Mouse (Mus musculus): ENCODE measurements around the gene Cybrd1.

Cybrd1 gene

GRCm38 (mm10) chr2:71122268-71123029, 4.7 kb downstream of the Cybrd1 start:
- in situ Hi-C loops (cut with MboI; ENCODE audit: low sequenced_read_pairs) = no loop called here

- in situ Hi-C loops (cut with MboI; ENCODE audit: low sequenced_read_pairs) = no loop called here
Measured at GRCm38 (mm10) chr2:71123591-71123990, 5.9 kb downstream of the Cybrd1 start.

DNA sequence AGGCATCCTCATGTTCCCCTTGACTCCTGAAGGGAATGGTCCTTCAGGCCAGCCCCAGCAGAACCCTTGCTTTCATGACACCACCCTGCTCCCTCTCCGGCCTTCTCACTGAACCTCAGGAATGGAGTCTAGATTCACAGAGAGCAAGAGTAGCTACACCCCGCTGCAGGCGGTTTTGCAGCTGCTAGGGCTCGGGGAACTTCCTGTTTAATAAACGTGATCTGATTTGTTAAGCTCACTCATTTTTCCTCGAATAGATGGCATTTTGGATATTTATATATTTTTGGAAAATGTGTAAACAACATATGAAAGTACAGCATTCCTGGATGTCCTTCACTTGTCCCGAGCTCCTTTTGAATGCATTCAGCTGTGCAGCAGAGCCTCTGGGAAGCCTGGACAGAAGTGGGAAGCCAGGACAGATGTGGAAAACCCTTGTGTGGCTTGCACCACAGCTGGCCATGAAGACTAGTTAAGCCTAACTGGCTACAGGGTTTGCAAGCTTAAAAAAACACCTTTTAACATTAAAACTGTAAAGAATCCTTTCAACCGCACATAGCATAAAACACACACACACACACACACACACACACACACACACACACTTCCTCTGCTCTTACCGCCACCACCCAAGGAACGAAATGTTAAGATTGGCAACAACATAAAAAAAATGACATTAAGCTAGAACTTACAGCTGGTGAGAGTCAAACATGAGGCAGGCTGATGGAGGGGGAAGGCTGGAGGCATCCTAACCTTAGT, 10.2 kb downstream of the Cybrd1 start:
- in situ Hi-C loops (cut with MboI; ENCODE audit: low sequenced_read_pairs) = no loop called here

- in situ Hi-C loops (cut with MboI; ENCODE audit: low sequenced_read_pairs) = no loop called here
Measured at GRCm38 (mm10) chr2:71130366-71130765, 12.6 kb downstream of the Cybrd1 start.

- in situ Hi-C loops (cut with MboI; ENCODE audit: low sequenced_read_pairs) = no loop called here
Measured at GRCm38 (mm10) chr2:71131866-71132496, 14.3 kb downstream of the Cybrd1 start.

DNA sequence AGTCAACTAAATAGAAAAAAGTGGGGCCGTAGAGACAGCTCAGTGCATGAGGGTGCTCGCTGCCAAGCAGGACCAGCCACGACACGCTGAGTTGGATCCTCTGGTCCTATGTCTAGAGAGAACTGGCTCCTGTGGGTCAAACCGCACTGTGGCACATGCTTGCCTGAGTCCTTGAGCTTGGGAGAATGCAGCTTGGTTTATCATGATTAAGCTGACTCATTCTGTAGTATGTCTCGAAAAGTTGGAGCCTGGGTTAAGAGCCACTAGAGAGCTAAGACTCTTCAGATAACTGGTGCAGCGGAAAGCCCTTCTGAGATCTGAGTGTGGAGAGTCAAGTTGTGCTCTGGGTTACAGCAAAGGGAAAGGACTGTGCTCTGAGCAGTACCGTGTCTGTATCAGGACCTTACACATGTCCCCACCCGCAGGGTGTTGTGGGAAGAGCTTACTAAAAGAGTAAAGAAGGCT, 16.4 kb downstream of the Cybrd1 start:
- in situ Hi-C loops (cut with MboI; ENCODE audit: low sequenced_read_pairs) = no loop called here

DNA sequence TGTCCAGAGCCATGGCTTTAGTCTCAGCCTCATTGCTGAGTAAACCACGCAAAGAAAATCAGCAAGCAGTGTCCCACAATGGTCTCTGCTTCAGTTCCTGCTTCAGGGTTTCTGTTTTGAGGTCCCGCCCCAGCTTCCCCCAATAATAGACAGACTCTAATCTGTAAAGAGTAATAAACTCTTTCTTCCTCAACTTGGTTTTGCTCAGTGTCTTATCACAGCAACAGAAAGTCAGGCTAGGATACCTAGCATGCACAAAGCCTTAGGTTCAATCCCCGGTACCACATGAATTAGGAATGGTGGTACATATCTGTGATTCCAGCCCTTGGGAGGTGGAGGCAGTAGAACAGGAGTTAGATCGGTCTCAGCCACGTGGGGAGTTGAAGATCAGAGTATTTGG, 17.1 kb downstream of the Cybrd1 start:
- in situ Hi-C loops (cut with MboI; ENCODE audit: low sequenced_read_pairs) = no loop called here

DNA sequence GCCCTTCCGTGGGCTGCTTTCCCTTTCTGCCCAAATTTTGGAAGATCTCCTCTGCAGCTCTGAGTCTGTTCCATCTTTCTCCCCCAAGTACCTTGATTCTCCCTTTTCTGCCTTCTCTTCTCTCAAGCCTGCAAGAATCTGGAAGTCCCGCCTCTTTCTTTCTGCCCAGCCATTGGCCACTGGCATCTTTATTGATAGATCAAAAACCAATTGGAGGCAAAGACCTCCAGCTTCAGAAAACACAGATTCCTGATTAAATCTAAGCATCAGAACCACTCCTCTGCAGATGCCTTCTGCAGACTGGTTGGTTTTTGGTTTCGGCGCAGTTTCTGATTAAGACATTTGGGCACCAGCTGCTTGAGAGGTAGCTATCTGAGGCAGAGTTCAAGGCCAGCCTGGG, 22.9 kb downstream of the Cybrd1 start:
- in situ Hi-C loops (cut with MboI; ENCODE audit: low sequenced_read_pairs) = no loop called here

GRCm38 (mm10) chr2:71142410-71142809, 24.7 kb downstream of the Cybrd1 start:
- in situ Hi-C loops (cut with MboI; ENCODE audit: low sequenced_read_pairs) = no loop called here

DNA sequence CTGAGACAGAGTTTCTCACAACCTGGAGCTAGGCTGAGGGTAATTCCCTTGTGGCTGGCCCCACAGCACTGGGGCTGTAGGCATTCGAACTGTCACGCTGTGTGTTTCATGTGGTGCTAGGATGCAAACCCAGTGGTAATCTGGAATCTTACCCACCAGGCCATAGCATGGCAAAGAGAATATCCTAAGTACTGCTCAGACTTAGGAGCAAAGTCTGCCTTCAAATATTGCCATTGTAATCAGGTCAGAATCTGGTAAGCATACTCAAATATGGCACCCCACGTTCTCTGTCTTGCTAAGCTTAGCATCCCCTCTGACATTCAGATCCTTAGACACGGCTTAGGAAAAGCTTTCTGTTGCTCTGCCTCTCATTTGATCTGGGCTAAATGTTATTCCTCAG, 28.1 kb downstream of the Cybrd1 start:
- in situ Hi-C loops (cut with MboI; ENCODE audit: low sequenced_read_pairs) = no loop called here

- in situ Hi-C loops (cut with MboI; ENCODE audit: low sequenced_read_pairs) = no loop called here
Measured at GRCm38 (mm10) chr2:71146266-71146665, 28.5 kb downstream of the Cybrd1 start.

GRCm38 (mm10) chr2:71147816-71148215, 30.1 kb downstream of the Cybrd1 start:
- in situ Hi-C loops (cut with MboI; ENCODE audit: low sequenced_read_pairs) = no loop called here

DNA sequence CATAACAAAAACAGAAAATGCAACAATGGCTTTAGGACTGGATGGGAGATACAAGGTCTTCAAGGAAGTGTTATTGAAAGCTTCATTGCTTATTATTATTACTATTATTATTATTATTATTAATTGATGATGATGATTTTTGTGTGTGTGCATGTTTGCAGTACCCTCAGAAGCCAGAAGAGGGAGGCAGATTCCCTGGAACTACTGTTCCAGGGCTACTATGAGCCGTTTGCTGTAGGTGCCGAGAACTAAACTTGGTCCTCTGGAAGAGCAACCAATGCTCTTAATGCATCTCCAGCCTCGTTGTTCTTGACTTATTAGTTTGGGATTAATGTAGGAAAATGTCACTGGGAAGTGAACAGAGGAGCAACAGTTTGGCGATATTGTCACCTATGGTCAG, 34.4 kb downstream of the Cybrd1 start:
- in situ Hi-C loops (cut with MboI; ENCODE audit: low sequenced_read_pairs) = no loop called here

GRCm38 (mm10) chr2:71155486-71155885, 37.8 kb downstream of the Cybrd1 start:
- in situ Hi-C loops (cut with MboI; ENCODE audit: low sequenced_read_pairs) = no loop called here

DNA sequence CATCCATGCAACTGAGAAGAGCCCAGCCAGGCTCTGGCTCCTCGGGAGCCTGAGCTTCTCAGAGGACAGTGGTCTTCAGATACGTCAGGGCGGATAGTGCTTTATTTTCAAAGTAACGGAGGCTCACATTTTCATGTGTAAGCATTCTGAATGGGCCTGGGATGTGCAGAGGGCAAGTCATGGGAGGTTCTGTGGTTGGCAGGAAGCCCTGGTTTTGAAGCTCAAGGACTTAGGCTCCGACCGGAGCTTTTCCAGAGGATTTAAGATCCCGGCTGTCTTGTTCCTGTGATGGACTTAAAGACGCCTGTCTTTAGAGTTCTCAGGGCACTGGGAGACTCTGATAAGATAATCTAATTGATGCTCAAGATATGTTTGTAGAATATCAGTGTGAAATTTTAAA, 38.7 kb downstream of the Cybrd1 start:
- in situ Hi-C loops (cut with MboI; ENCODE audit: low sequenced_read_pairs) = no loop called here

DNA sequence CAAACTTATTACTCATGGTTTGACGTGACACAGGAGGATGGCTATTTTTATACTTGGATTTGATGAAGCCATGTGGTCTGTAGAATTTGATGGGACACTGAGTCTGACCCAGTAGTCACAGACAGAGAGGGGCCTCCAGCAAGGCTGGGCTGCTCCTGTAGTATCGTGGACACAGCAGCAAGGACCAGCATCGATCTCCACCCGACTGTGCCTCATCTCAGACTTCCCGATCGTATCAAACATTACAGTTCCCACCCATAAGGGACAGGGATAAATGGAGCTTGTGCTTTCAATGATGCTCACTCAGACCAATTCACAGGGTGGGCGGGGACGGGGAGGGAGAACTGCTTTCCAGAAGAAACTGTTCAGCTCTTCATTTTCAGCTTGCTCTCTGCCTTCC, 40.2 kb downstream of the Cybrd1 start:
- in situ Hi-C loops (cut with MboI; ENCODE audit: low sequenced_read_pairs) = no loop called here

GRCm38 (mm10) chr2:71159576-71160306, 42.0 kb downstream of the Cybrd1 start:
- in situ Hi-C loops (cut with MboI; ENCODE audit: low sequenced_read_pairs) = no loop called here

GRCm38 (mm10) chr2:71160307-71160861, 42.7 kb downstream of the Cybrd1 start:
- in situ Hi-C loops (cut with MboI; ENCODE audit: low sequenced_read_pairs) = no loop called here

DNA sequence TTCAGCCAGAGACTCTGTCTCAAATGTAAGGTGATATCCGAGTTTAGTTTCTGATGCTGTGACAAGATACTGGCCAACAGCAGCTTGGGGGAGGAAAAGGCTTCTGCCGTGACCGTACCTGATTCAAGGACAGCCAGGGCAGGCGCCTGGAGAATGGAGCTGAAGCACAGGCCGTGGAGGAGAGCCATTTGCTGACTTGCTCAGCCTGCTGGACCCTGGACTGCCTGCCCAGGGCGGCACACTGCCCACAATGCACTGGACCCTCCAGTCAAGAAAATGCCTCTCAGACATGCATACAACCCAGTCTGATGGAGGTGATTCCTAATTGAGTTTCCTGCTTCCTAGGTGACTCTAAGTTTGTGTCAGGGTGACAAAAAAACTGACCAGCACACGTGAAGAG, 43.8 kb downstream of the Cybrd1 start:
- in situ Hi-C loops (cut with MboI; ENCODE audit: low sequenced_read_pairs) = no loop called here

GRCm38 (mm10) chr2:71162831-71163621, 45.3 kb downstream of the Cybrd1 start:
- in situ Hi-C loops (cut with MboI; ENCODE audit: low sequenced_read_pairs) = no loop called here
